Mouse (Mus musculus) G1E (cell line): ENCODE results near the gene Gm10057. TPM values are rescaled to one million over a fixed set of nuclear protein-coding genes. Genes with fewer than 3 reads are reported as not detected.
"Not testable (repeated sequence)": the region's sequence is repeated elsewhere in the genome, so short reads cannot be mapped to it uniquely, and the experiment has no call there.

Experiments used
- ATAC-seq: 2 replicates; pipeline ENCODE4 v1.8.0; 2016; ENCODE audit warnings: mild to moderate bottlenecking; ENCODE audit not compliant: insufficient number of reproducible peaks, poor library complexity, low FRiP score, severe bottlenecking; ENCODE audit errors: extremely low read depth
- DNase-seq: peaks from one replicate; pipeline ENCODE4 v3.0.0; 2012; ENCODE audit warnings: low spot score
- H3K27me3 ChIP-seq: 2 replicates; pipeline ENCODE4 v1.6.1; 2012; ENCODE audit warnings: mild to moderate bottlenecking, low read length, inconsistent platforms; ENCODE audit not compliant: insufficient read depth
- H3K36me3 ChIP-seq: replicated peaks from 2 replicates; pipeline ENCODE3; 2012; ENCODE audit warnings: mild to moderate bottlenecking, inconsistent platforms
- H3K4me1 ChIP-seq: 2 replicates; pipeline ENCODE4 v1.6.1; 2012; ENCODE audit warnings: low read depth, low read length, inconsistent platforms, mixed read lengths; ENCODE audit not compliant: insufficient read depth
- H3K4me3 ChIP-seq: 2 replicates; pipeline ENCODE4 v1.5.1; 2012; ENCODE audit warnings: low read depth, mild to moderate bottlenecking, inconsistent platforms, low read length, moderate library complexity, mixed read lengths
- H3K9me3 ChIP-seq: replicated peaks from 2 replicates; pipeline ENCODE4 v1.6.1; 2012; ENCODE audit warnings: inconsistent platforms
- polyA plus RNA-seq: library from polyadenylated mRNA; stranded (reverse); fragments of >175 nt; gene quantifications from 2 replicates; pipeline ENCODE4 v1.2.3, GENCODE M21; 2012
- total RNA-seq, 2 experiments: library from RNA; stranded (forward) in 1 of 2; stranded (reverse) in 1 of 2; fragments of 200-1000 nt in 1 of 2; fragments of >200 nt in 1 of 2; fragmentation: Nextera tagmentation in 1 of 2; gene quantifications; 2 replicates each; pipeline ENCODE4 v1.2.3; 2014 to 2017

The Gm10057 gene
- not detected in 2 replicates for total RNA-seq (2014; fragmentation: Nextera tagmentation)
- not detected in 2 replicates for total RNA-seq (2017)
- not detected in 2 replicates for polyA plus RNA-seq

DNA sequence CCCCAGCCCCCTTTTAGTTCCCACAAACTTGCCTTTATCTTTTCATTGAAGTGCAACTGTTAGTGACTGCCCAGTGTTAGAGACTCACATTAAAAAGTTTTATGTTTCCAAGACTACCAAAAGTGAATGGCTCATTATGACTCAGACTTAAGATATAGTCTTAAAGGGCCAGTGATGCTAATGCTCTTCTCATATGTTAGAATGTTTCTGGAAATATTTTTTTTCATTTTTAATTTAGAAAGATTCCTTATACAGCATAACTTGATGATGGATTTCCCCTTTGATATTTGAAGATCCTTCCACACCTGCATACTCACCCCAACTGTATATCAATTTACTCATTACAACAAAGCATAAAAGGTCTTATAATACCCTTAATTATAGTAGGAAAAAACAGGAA lies at the start of gene Gm10057:
Gene Gm10057 (minus strand): TSS at position 101 of the 400 bp plus-strand sequence.
- H3K4me3 ChIP-seq, ATAC-seq, H3K36me3 ChIP-seq, H3K27me3 ChIP-seq, H3K9me3 ChIP-seq, DNase-seq, H3K4me1 ChIP-seq: not testable (repeated sequence)

GRCm38 (mm10) chrX:154033727-154034126 lies 21.1 kb downstream of the Gm10057 start, which contains the start of gene 4921511M17Rik:
Gene 4921511M17Rik, minus strand, starts transcription at chrX:154033827.
- not testable (repeated sequence) for H3K9me3 ChIP-seq, H3K27me3 ChIP-seq, H3K4me1 ChIP-seq, ATAC-seq, H3K4me3 ChIP-seq, DNase-seq, H3K36me3 ChIP-seq

GRCm38 (mm10) chrX:154012540-154012939 lies 42.3 kb downstream of the Gm10057 start, which contains the start of gene Samt1:
Gene Samt1, minus strand, starts transcription at chrX:154012640.
- H3K4me1 ChIP-seq, ATAC-seq, H3K27me3 ChIP-seq, H3K4me3 ChIP-seq, H3K36me3 ChIP-seq, H3K9me3 ChIP-seq, DNase-seq: not testable (repeated sequence)

Other genes with a start within 250 kb of the Gm10057 start
- gene Spin2c, start 222.8 kb downstream of the Gm10057 start, total RNA-seq (2014; fragmentation: Nextera tagmentation): not detected in 2 replicates
- 0.11 TPM in 1 of 2 replicates, not detected in the other for gene Spin2c, start 222.8 kb downstream of the Gm10057 start, total RNA-seq (2017)
- gene Spin2c, start 222.8 kb downstream of the Gm10057 start, polyA plus RNA-seq: not detected in 2 replicates
- gene Samt1, start 42.4 kb downstream of the Gm10057 start, total RNA-seq (2014; fragmentation: Nextera tagmentation): not detected in 2 replicates
- gene Samt1, start 42.4 kb downstream of the Gm10057 start, total RNA-seq (2017): not detected in 2 replicates
- not detected in 2 replicates for gene Samt1, start 42.4 kb downstream of the Gm10057 start, polyA plus RNA-seq
- gene 4921511M17Rik, start 21.2 kb downstream of the Gm10057 start, total RNA-seq (2014; fragmentation: Nextera tagmentation): not detected in 2 replicates
- gene 4921511M17Rik, start 21.2 kb downstream of the Gm10057 start, total RNA-seq (2017): not detected in 2 replicates
- gene 4921511M17Rik, start 21.2 kb downstream of the Gm10057 start, polyA plus RNA-seq: not detected in 2 replicates
- not detected in 2 replicates for gene Gm15140, start 65.6 kb upstream of the Gm10057 start, total RNA-seq (2014; fragmentation: Nextera tagmentation)
- gene Gm15140, start 65.6 kb upstream of the Gm10057 start, total RNA-seq (2017): not detected in 2 replicates
- not detected in 2 replicates for gene Gm15140, start 65.6 kb upstream of the Gm10057 start, polyA plus RNA-seq